Mouse (Mus musculus): ENCODE measurements around the gene Tmem41b. TPM values are rescaled to one million over a fixed set of nuclear protein-coding genes. Genes with fewer than 3 reads are reported as not detected.

Gene Tmem41b
- polyA plus RNA-seq, 1 experiment from 2014 or later: 61.8 TPM

DNA sequence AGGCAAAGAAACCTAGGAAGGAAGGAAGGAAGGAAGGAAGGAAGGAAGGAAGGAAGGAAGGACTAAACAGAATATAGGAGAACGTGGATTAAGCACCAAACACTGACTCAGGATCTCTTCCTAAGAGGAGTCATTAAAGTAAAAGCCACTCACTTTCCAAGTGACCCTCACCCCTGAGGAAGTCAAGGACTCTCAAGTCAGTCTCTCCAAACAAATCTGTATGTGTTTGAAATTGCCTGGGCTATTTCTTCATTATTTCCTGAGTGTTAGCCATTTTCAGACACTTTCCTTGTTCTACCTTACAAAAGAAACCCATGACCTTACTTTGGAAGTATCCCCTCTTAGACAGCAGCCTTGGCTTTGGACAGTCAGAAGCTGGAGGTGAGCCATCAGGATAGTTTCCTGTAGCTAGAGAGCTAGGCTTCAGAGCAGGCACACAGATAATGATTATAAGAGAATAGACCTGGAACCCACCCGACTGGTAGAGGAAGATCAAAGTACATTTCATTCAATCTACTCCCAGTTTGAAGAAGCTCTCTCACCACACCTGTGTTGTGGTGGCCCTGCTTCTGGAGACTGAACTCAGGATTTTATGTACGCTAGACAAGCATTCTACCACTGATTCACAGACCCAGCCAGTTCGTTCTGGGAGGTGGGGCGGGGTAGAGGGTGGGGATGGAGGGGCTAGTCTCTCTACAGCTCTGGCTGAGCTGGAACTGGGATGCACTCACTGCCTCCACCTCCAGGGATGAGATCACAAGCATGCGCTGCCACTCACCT is 31.9 kb downstream of the Tmem41b start:
- H3K4me3 ChIP-seq: no peak overlapping the region
- H3K4me1 ChIP-seq (replicated peaks): peaks cover 33% of the 10 kb centered on the region
- H3K27ac ChIP-seq (replicated peaks): no peak overlapping the region
- H3K36me3 ChIP-seq: no peaks in the 10 kb centered on the region
- no peak for ATAC-seq (ENCODE audit: low FRiP score, low read depth)
- no peak overlapping the region for H3K9ac ChIP-seq
- H3K9me3 ChIP-seq: no peaks in the 10 kb centered on the region
- 71% methylated on average over 6 of the region's 6 CpGs for whole genome bisulfite sequencing
- no peak overlapping the region for H3K4me2 ChIP-seq
- H3K27me3 ChIP-seq: no peaks in the 10 kb centered on the region

DNA sequence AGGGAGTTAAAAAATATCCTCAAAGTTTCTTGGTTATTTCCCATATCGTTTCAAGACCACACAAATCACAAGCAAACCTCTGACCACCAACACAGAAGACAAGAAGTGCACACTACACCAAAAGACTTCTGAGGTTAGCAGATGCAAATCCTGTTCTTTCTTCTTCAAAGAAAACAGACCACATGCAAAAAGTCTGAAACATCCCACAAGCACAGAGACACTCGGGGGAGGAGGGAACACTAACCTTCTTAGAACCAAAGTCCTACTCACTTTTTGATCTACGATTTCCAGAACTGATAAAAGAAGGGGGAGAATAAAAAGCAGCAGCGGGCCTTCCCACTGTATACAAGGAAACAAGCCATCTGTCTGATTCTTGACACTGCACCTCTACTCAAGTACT is 35.4 kb downstream of the Tmem41b start:
- WGBS: 84% methylated on average over 4 of the region's 4 CpGs
- Histone ChIP-seq H3K4me2 (no peak overlapping the region), H3K27me3 (no peaks in the 10 kb centered on the region), H3K9ac (no peak overlapping the region), H3K27ac (replicated peaks) (no peak overlapping the region), H3K9me3 (no peaks in the 10 kb centered on the region), H3K4me3 (no peak overlapping the region), H3K36me3 (no peaks in the 10 kb centered on the region), H3K4me1 (replicated peaks) (peaks cover 5% of the 10 kb centered on the region; the same call in 1 of the 2 replicates)
- ATAC-seq (ENCODE audit: low FRiP score, low read depth): no peak

DNA sequence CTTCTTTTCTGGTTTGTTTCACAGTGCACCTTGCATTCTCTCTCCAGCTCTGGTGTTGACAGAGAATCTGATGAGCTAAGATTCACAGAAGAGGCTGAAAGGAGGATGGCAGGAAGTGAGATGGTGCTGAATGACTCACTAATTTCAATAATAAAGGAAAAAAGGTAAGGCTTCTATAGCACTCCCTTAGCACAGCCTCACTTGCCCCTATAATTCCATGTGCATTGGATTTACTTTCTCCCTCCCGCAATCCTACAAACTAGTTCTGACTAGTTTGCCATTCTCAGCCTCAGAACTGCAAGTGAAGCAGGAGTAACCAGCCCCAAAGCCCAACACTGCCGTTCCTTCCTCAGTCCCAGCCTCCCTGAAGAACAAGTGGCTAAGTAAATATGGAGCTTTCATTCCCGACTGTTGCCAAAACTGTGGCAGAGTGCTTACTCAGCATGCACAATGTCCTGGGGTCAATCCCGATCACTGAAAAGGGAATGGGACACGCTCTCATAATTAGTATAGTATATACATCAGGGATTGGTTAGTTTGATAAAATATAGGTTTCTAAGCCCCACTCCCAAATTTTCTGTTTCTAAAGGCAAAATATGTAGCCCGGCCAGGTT is 42.2 kb downstream of the Tmem41b start:
- Histone ChIP-seq H3K4me2 (no peak overlapping the region), H3K27ac (replicated peaks) (no peak overlapping the region; the same call in 1 of the 2 replicates), H3K4me3 (no peak overlapping the region), H3K27me3 (no peaks in the 10 kb centered on the region), H3K9ac (no peak overlapping the region), H3K9me3 (no peaks in the 10 kb centered on the region), H3K36me3 (no peaks in the 10 kb centered on the region), H3K4me1 (replicated peaks) (0 out of 2 replicates have a peak, but pooled peaks cover 4% of the 10 kb centered on the region)
- 58% methylated on average over 6 of the region's 6 CpGs for WGBS
- ATAC-seq (ENCODE audit: low FRiP score, low read depth): no peak

DNA sequence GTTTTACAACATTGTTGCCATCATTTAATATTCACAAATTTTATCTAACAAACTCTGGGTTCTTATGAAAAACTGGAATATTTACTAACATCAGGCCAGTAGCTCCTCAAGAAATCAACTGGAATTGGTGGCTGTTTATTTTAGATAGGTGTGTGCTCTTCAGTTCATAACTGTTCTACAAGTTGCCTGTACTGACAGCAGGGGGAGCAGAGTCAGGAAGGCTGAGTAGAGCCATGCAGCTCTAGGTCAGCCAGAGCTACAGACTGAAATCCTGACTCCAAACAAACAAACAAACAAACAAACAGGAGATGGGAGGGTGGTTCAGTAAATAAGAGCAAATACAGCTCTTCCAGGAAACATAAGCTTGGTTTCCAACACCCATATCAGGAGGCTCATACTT is 57.1 kb downstream of the Tmem41b start:
- H3K27ac ChIP-seq (replicated peaks): no peak overlapping the region
- H3K36me3 ChIP-seq: peaks cover 32% of the 10 kb centered on the region
- no peak for ATAC-seq (ENCODE audit: low FRiP score, low read depth)
- H3K4me1 ChIP-seq (replicated peaks): peaks cover 4% of the 10 kb centered on the region; the same call in 1 of the 2 replicates
- no peaks in the 10 kb centered on the region for H3K27me3 ChIP-seq
- no peak overlapping the region for H3K4me3 ChIP-seq
- no peaks in the 10 kb centered on the region for H3K9me3 ChIP-seq
- no peak overlapping the region for H3K4me2 ChIP-seq
- H3K9ac ChIP-seq: no peak overlapping the region

DNA sequence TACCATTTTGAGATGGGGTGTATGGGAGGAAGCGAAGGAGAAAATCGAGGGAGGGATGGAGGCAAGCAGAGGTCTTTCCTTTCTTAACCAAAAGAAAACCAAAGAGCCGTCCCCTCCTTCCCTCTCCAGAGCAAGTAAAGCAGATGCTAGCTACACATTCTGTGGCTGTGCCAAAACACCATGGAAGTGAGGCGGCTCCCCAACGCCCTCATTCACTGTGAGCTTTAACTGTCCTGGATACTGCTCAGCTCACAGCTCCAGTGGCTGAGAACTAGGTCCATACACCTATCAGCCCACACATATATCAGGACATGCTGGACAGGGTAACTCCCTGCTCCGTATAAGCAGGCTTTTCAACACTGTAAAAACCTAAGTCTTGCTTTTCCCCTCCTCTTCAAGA is 58.4 kb downstream of the Tmem41b start:
- peaks cover 24% of the 10 kb centered on the region for H3K36me3 ChIP-seq
- no peak for ATAC-seq (ENCODE audit: low FRiP score, low read depth)
- H3K27ac ChIP-seq (replicated peaks): no peak overlapping the region
- H3K27me3 ChIP-seq: no peaks in the 10 kb centered on the region
- H3K9ac ChIP-seq: no peak overlapping the region
- H3K4me3 ChIP-seq: no peak overlapping the region
- peaks cover 4% of the 10 kb centered on the region; the same call in 1 of the 2 replicates for H3K4me1 ChIP-seq (replicated peaks)
- WGBS: 89% methylated on average over 6 of the region's 6 CpGs
- H3K4me2 ChIP-seq: no peak overlapping the region
- no peaks in the 10 kb centered on the region for H3K9me3 ChIP-seq

DNA sequence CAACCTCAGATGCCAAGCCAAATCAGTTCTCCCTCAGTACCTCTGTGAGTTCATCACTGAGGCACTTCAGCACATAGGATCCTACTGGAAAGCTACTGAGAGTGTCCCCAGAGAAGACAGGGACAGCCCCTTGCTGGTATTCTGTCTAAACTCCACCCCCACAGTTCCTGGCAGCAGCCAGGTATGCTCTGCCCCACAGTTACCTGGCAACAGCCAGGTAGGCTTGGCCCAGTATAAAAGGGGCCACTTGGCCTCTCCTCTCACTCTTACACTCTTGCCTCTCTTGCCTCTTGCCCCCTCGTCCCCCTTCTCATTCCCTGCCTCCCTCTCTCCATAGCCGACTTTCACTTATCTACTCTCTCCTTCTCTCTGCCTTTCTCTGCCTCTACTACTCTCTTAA is 61.8 kb downstream of the Tmem41b start:
- Histone ChIP-seq H3K27ac (replicated peaks) (no peak overlapping the region), H3K4me2 (no peak overlapping the region), H3K36me3 (peaks cover 31% of the 10 kb centered on the region), H3K4me1 (replicated peaks) (peaks cover 4% of the 10 kb centered on the region; the same call in 1 of the 2 replicates), H3K9me3 (no peaks in the 10 kb centered on the region), H3K4me3 (no peak overlapping the region), H3K9ac (no peak overlapping the region), H3K27me3 (no peaks in the 10 kb centered on the region)
- WGBS: 83% methylated on average over 2 of the region's 2 CpGs
- peak; percentile 30; the same call in 1 of the 2 replicates for ATAC-seq (ENCODE audit: low FRiP score, low read depth)

DNA sequence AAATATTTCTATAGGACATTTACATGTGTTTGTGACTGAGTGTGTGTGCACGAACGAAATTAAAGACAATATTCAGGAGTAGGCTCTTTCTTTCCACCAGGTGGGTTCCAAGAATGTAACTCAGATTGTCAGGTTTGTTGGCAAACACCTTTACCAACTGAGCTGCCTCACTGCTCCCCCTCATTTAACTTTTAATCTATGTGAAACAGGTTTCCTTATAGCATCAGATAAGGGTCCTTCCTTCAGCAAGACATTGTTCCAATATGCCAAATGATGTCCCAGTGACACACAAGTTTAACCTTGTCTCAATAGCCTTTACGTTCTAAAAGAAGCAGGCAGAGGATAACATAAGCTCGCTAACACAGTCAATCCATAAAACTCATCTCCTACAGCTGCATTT is 63.8 kb downstream of the Tmem41b start:
- Histone ChIP-seq H3K9me3 (no peaks in the 10 kb centered on the region), H3K36me3 (peaks cover 46% of the 10 kb centered on the region), H3K4me1 (replicated peaks) (peaks cover 4% of the 10 kb centered on the region; the same call in 1 of the 2 replicates), H3K4me3 (no peak overlapping the region), H3K27ac (replicated peaks) (no peak overlapping the region), H3K9ac (no peak overlapping the region), H3K4me2 (no peak overlapping the region), H3K27me3 (no peaks in the 10 kb centered on the region)
- 92% methylated on average over 4 of the region's 4 CpGs for WGBS
- no peak for ATAC-seq (ENCODE audit: low FRiP score, low read depth)

Other genes starting within 250 kb of the Tmem41b start
- 124 and 126 TPM in 2 replicates for gene Tmem9b, start 234.1 kb downstream of the Tmem41b start, polyA plus RNA-seq (2015; fragmentation: Nextera tagmentation; extraction: Ambion mirVana)
- 11.9 and 13.4 TPM in 2 replicates for gene Nrip3, start 204.9 kb downstream of the Tmem41b start, polyA plus RNA-seq (2015; fragmentation: Nextera tagmentation; extraction: Ambion mirVana)
- gene Scube2, start 121.2 kb downstream of the Tmem41b start, polyA plus RNA-seq (2015; fragmentation: Nextera tagmentation; extraction: Ambion mirVana): 2.1 and 3.3 TPM in 2 replicates
- gene Dennd5a, start 26.5 kb downstream of the Tmem41b start, polyA plus RNA-seq (2015; fragmentation: Nextera tagmentation; extraction: Ambion mirVana): 44.6 TPM in 2 replicates
- gene Ipo7, start 31.3 kb upstream of the Tmem41b start, polyA plus RNA-seq (2015; fragmentation: Nextera tagmentation; extraction: Ambion mirVana): 41.2 and 44.9 TPM in 2 replicates
- 15.1 and 15.5 TPM in 2 replicates for gene Zfp143, start 74.3 kb upstream of the Tmem41b start, polyA plus RNA-seq (2015; fragmentation: Nextera tagmentation; extraction: Ambion mirVana)
- 7.3 and 7.9 TPM in 2 replicates for gene Wee1, start 135.1 kb upstream of the Tmem41b start, polyA plus RNA-seq (2015; fragmentation: Nextera tagmentation; extraction: Ambion mirVana)
- gene Swap70, start 234.8 kb upstream of the Tmem41b start, polyA plus RNA-seq (2015; fragmentation: Nextera tagmentation; extraction: Ambion mirVana): 10.1 and 11.1 TPM in 2 replicates